Mouse (Mus musculus) ES-Bruce4 (cell line): ENCODE measurements around the gene Lrrc19.

ENCODE experiments used
- CTCF ChIP-seq: IDR thresholded peaks from one replicate; pipeline ENCODE4 v1.8.1; 2011; ENCODE audit warnings: low read depth, low read length
- EP300 ChIP-seq: IDR thresholded peaks from 2 replicates; pipeline ENCODE4 v1.6.1; 2011; ENCODE audit warnings: low read depth, low read length; ENCODE audit not compliant: insufficient read depth
- POLR2A ChIP-seq: IDR thresholded peaks from one replicate; pipeline ENCODE4 v1.8.1; 2011; ENCODE audit warnings: low read length; ENCODE audit not compliant: insufficient read depth

DNA sequence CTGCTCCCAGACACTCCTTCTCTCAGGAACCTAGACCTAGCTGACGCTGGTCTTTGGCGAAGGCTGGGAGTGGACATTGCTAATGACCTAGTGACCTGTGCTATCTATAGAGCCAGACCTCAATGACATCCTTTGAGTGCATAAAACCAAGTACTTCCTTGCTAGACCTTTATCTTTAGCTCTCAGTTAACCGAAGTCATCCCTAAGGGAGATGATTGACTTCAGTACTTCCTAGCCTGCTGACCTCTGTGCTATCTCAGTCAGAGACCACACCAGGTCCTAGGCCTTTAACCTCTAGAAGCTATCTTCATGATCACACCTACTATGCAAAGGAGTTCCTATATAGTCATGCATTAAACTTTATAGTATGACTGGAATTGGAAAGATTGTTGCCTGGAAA is 39.6 kb downstream of the Lrrc19 start:
- TF ChIP-seq CTCF (no peak), POLR2A (no peak), EP300 (no peak)
